Mouse (Mus musculus): ENCODE results near the gene Ermp1. TPM values are rescaled to one million over a fixed set of nuclear protein-coding genes. Genes with fewer than 3 reads are reported as not detected.

The Ermp1 gene
- polyA plus RNA-seq, 1 experiment from 2014 or later, result 8.0 TPM

GRCm38 (mm10) chr19:29674946-29675345, 26.7 kb upstream of the Ermp1 start:
- H3K4me3 ChIP-seq, result no peak overlapping the region
- H3K27ac ChIP-seq (replicated peaks), result no peak overlapping the region
- H3K36me3 ChIP-seq, result no peaks in the 10 kb centered on the region
- no peak overlapping the region for H3K9ac ChIP-seq (replicated peaks)
- H3K4me1 ChIP-seq, result no peaks in the 10 kb centered on the region
- 95% methylated on average over 7 of the region's 7 CpGs for WGBS
- no peaks in the 10 kb centered on the region for H3K9me3 ChIP-seq
- no peaks in the 10 kb centered on the region for H3K27me3 ChIP-seq
- no peak overlapping the region for H3K4me2 ChIP-seq (replicated peaks)
- no peak for ATAC-seq (replicated peaks)

GRCm38 (mm10) chr19:29672660-29673059, 24.4 kb upstream of the Ermp1 start:
- no peak overlapping the region for H3K4me3 ChIP-seq
- H3K36me3 ChIP-seq, result no peaks in the 10 kb centered on the region
- no peaks in the 10 kb centered on the region for H3K27me3 ChIP-seq
- no peak overlapping the region for H3K9ac ChIP-seq (replicated peaks)
- no peak overlapping the region for H3K27ac ChIP-seq (replicated peaks)
- no peaks in the 10 kb centered on the region for H3K9me3 ChIP-seq
- H3K4me1 ChIP-seq, result no peaks in the 10 kb centered on the region
- ATAC-seq (replicated peaks), result no peak
- 95% methylated on average over 13 of the region's 13 CpGs for WGBS
- no peak overlapping the region for H3K4me2 ChIP-seq (replicated peaks)

- Histone ChIP-seq H3K27me3 (no peaks in the 10 kb centered on the region), H3K4me2 (replicated peaks) (no peak overlapping the region), H3K36me3 (no peaks in the 10 kb centered on the region), H3K4me3 (no peak overlapping the region), H3K4me1 (no peaks in the 10 kb centered on the region), H3K9me3 (no peaks in the 10 kb centered on the region), H3K9ac (replicated peaks) (no peak overlapping the region), H3K27ac (replicated peaks) (no peak overlapping the region)
- 67% methylated on average over 2 of the region's 2 CpGs for WGBS
- ATAC-seq (replicated peaks), result no peak
Observed at GRCm38 (mm10) chr19:29671160-29671559, 22.9 kb upstream of the Ermp1 start.

GRCm38 (mm10) chr19:29670247-29670646, 22.0 kb upstream of the Ermp1 start:
- H3K36me3 ChIP-seq, result no peaks in the 10 kb centered on the region
- ATAC-seq (replicated peaks), result no peak
- H3K9me3 ChIP-seq, result no peaks in the 10 kb centered on the region
- H3K9ac ChIP-seq (replicated peaks), result no peak overlapping the region
- no peak overlapping the region for H3K4me3 ChIP-seq
- H3K27ac ChIP-seq (replicated peaks), result no peak overlapping the region
- no peaks in the 10 kb centered on the region for H3K4me1 ChIP-seq
- H3K27me3 ChIP-seq, result no peaks in the 10 kb centered on the region
- no peak overlapping the region for H3K4me2 ChIP-seq (replicated peaks)
- 91% methylated on average over 6 of the region's 6 CpGs for WGBS

GRCm38 (mm10) chr19:29668135-29668534, 19.9 kb upstream of the Ermp1 start:
- ATAC-seq (replicated peaks), result no peak
- Histone ChIP-seq H3K36me3 (no peaks in the 10 kb centered on the region), H3K4me1 (no peaks in the 10 kb centered on the region), H3K27me3 (no peaks in the 10 kb centered on the region), H3K27ac (replicated peaks) (no peak overlapping the region), H3K9me3 (no peaks in the 10 kb centered on the region), H3K4me3 (no peak overlapping the region), H3K9ac (replicated peaks) (no peak overlapping the region), H3K4me2 (replicated peaks) (no peak overlapping the region)
- 90% methylated on average over 7 of the region's 7 CpGs for WGBS

GRCm38 (mm10) chr19:29666965-29667594, 18.9 kb upstream of the Ermp1 start:
- no peaks in the 10 kb centered on the region for H3K27me3 ChIP-seq
- H3K9ac ChIP-seq (replicated peaks), result no peak overlapping the region
- no peaks in the 10 kb centered on the region for H3K36me3 ChIP-seq
- ATAC-seq (replicated peaks), result no peak
- H3K4me3 ChIP-seq, result no peak overlapping the region
- no peaks in the 10 kb centered on the region for H3K4me1 ChIP-seq
- H3K27ac ChIP-seq (replicated peaks), result no peak overlapping the region
- H3K4me2 ChIP-seq (replicated peaks), result no peak overlapping the region
- H3K9me3 ChIP-seq, result no peaks in the 10 kb centered on the region
- 89% methylated on average over 5 of the region's 5 CpGs for WGBS

GRCm38 (mm10) chr19:29666164-29666563, 17.9 kb upstream of the Ermp1 start:
- no peak for ATAC-seq (replicated peaks)
- no peak overlapping the region for H3K9ac ChIP-seq (replicated peaks)
- H3K9me3 ChIP-seq, result no peaks in the 10 kb centered on the region
- no peak overlapping the region for H3K4me3 ChIP-seq
- H3K4me2 ChIP-seq (replicated peaks), result no peak overlapping the region
- no peaks in the 10 kb centered on the region for H3K36me3 ChIP-seq
- H3K4me1 ChIP-seq, result no peaks in the 10 kb centered on the region
- WGBS, result 90% methylated on average over 4 of the region's 4 CpGs
- H3K27ac ChIP-seq (replicated peaks), result no peak overlapping the region
- H3K27me3 ChIP-seq, result no peaks in the 10 kb centered on the region

GRCm38 (mm10) chr19:29664934-29665333, 16.7 kb upstream of the Ermp1 start:
- 81% methylated on average over 5 of the region's 5 CpGs for WGBS
- H3K27me3 ChIP-seq, result no peaks in the 10 kb centered on the region
- H3K27ac ChIP-seq (replicated peaks), result no peak overlapping the region

GRCm38 (mm10) chr19:29663780-29664179, 15.6 kb upstream of the Ermp1 start:
- Histone ChIP-seq H3K4me3 (no peak overlapping the region), H3K36me3 (no peaks in the 10 kb centered on the region), H3K9ac (replicated peaks) (no peak overlapping the region), H3K27me3 (no peaks in the 10 kb centered on the region), H3K27ac (replicated peaks) (no peak overlapping the region), H3K9me3 (no peaks in the 10 kb centered on the region), H3K4me1 (no peaks in the 10 kb centered on the region), H3K4me2 (replicated peaks) (no peak overlapping the region)
- no peak for ATAC-seq (replicated peaks)
- 75% methylated on average over 8 of the region's 8 CpGs for WGBS

More at GRCm38 (mm10) chr19:29664934-29665333, 16.7 kb upstream of the Ermp1 start:
- no peaks in the 10 kb centered on the region for H3K4me1 ChIP-seq
- ATAC-seq (replicated peaks), result no peak
- no peak overlapping the region for H3K4me2 ChIP-seq (replicated peaks)
- H3K4me3 ChIP-seq, result no peak overlapping the region
- H3K36me3 ChIP-seq, result no peaks in the 10 kb centered on the region
- no peaks in the 10 kb centered on the region for H3K9me3 ChIP-seq
- H3K9ac ChIP-seq (replicated peaks), result no peak overlapping the region

GRCm38 (mm10) chr19:29661974-29662580, 13.9 kb upstream of the Ermp1 start:
- H3K36me3 ChIP-seq, result no peaks in the 10 kb centered on the region
- H3K27me3 ChIP-seq, result no peaks in the 10 kb centered on the region
- no peak for ATAC-seq (replicated peaks)
- WGBS, result 74% methylated on average over 6 of the region's 6 CpGs
- H3K4me2 ChIP-seq (replicated peaks), result no peak overlapping the region
- no peaks in the 10 kb centered on the region for H3K4me1 ChIP-seq
- H3K9me3 ChIP-seq, result no peaks in the 10 kb centered on the region
- H3K27ac ChIP-seq (replicated peaks), result no peak overlapping the region
- H3K4me3 ChIP-seq, result no peak overlapping the region
- no peak overlapping the region for H3K9ac ChIP-seq (replicated peaks)

GRCm38 (mm10) chr19:29660835-29661764, 12.9 kb upstream of the Ermp1 start:
- WGBS, result 90% methylated on average over 10 of the region's 10 CpGs
- no peak overlapping the region for H3K27ac ChIP-seq (replicated peaks)
- H3K36me3 ChIP-seq, result no peaks in the 10 kb centered on the region
- H3K4me3 ChIP-seq, result no peak overlapping the region
- ATAC-seq (replicated peaks), result no peak
- no peak overlapping the region for H3K4me2 ChIP-seq (replicated peaks)
- H3K4me1 ChIP-seq, result no peaks in the 10 kb centered on the region
- H3K9me3 ChIP-seq, result no peaks in the 10 kb centered on the region
- no peak overlapping the region for H3K9ac ChIP-seq (replicated peaks)
- no peaks in the 10 kb centered on the region for H3K27me3 ChIP-seq

GRCm38 (mm10) chr19:29659705-29660104, 11.5 kb upstream of the Ermp1 start:
- no peaks in the 10 kb centered on the region for H3K36me3 ChIP-seq
- H3K9ac ChIP-seq (replicated peaks), result no peak overlapping the region
- H3K4me2 ChIP-seq (replicated peaks), result no peak overlapping the region
- no peaks in the 10 kb centered on the region for H3K27me3 ChIP-seq
- no peak for ATAC-seq (replicated peaks)
- H3K27ac ChIP-seq (replicated peaks), result no peak overlapping the region
- no peaks in the 10 kb centered on the region for H3K9me3 ChIP-seq
- WGBS, result 78% methylated on average over 6 of the region's 6 CpGs
- no peak overlapping the region for H3K4me3 ChIP-seq
- H3K4me1 ChIP-seq, result no peaks in the 10 kb centered on the region
